Mouse (Mus musculus) kidney, adult 9 months (tissue): ENCODE measurements around the gene Fbxo3.
"Not testable (repeated sequence)": the region's sequence is repeated elsewhere in the genome, so short reads cannot be mapped to it uniquely, and the experiment has no call there.

Experiments
- DNase-seq: peaks from one replicate; pipeline ENCODE4 v3.0.0; 2022

Fbxo3 gene

GRCm38 (mm10) chr2:104097396-104097795 lies 69.9 kb downstream of the Fbxo3 start:
- DNase-seq = not testable (repeated sequence)

- DNase-seq = no peak
These were observed 71.2 kb downstream of the Fbxo3 start for GRCm38 (mm10) chr2:104098529-104099230.

- DNase-seq = no peak
These were observed 71.7 kb downstream of the Fbxo3 start for GRCm38 (mm10) chr2:104099231-104099585.

GRCm38 (mm10) chr2:104099946-104100345 lies 72.4 kb downstream of the Fbxo3 start:
- DNase-seq = no peak

- no peak for DNase-seq
These were observed 77.3 kb downstream of the Fbxo3 start for GRCm38 (mm10) chr2:104104800-104105199.

GRCm38 (mm10) chr2:104109021-104109420 lies 81.5 kb downstream of the Fbxo3 start:
- DNase-seq = not testable (repeated sequence)

GRCm38 (mm10) chr2:104109528-104109927 lies 82.0 kb downstream of the Fbxo3 start:
- no peak for DNase-seq

- no peak for DNase-seq
These were observed 82.5 kb downstream of the Fbxo3 start for GRCm38 (mm10) chr2:104110031-104110430.

GRCm38 (mm10) chr2:104111170-104111797 lies 83.8 kb downstream of the Fbxo3 start:
- DNase-seq = not testable (repeated sequence)
